Mouse (Mus musculus) heart, embryonic 15.5 days (tissue): Measurements from ENCODE around the gene Olfr881. TPM values are rescaled to one million over a fixed set of nuclear protein-coding genes. Genes with fewer than 3 reads are reported as not detected.

Experiments used
- ATAC-seq: fragments of 200-750 bp; cut with Nextera tagmentation; replicated peaks from 2 replicates; pipeline ENCODE4 v1.8.0; 2017; ENCODE audit warnings: low read depth, moderate TSS enrichment; ENCODE audit not compliant: insufficient number of reproducible peaks, insufficient read depth, low FRiP score
- H3K27ac ChIP-seq: fragments of 300-500 bp; sonication (generic); 2 replicates; pipeline ENCODE4 v1.5.1; 2015; ENCODE audit warnings: mild to moderate bottlenecking, inconsistent platforms
- H3K27me3 ChIP-seq: fragments of 300-500 bp; sonication (generic); 2 replicates; pipeline ENCODE4 v1.6.1; 2015; ENCODE audit warnings: inconsistent platforms
- H3K36me3 ChIP-seq: fragments of 300-500 bp; sonication (generic); 2 replicates; pipeline ENCODE4 v1.6.1; 2015; ENCODE audit warnings: mild to moderate bottlenecking, inconsistent platforms
- H3K4me1 ChIP-seq: fragments of 300-500 bp; sonication (generic); replicated peaks from 2 replicates; pipeline ENCODE4 v1.6.1; 2015; ENCODE audit warnings: inconsistent platforms
- H3K4me2 ChIP-seq: fragments of 300-500 bp; sonication (generic); 2 replicates; pipeline ENCODE4 v1.6.1; 2015; ENCODE audit warnings: inconsistent platforms, mild to moderate bottlenecking, moderate library complexity
- H3K4me3 ChIP-seq: fragments of 300-500 bp; sonication (generic); 2 replicates; pipeline ENCODE4 v1.5.1; 2015; ENCODE audit warnings: mild to moderate bottlenecking, inconsistent platforms
- H3K9ac ChIP-seq: fragments of 300-500 bp; sonication (generic); 2 replicates; pipeline ENCODE4 v1.6.1; 2015; ENCODE audit warnings: mild to moderate bottlenecking, inconsistent platforms
- H3K9me3 ChIP-seq: fragments of 300-500 bp; sonication (generic); replicated peaks from 2 replicates; pipeline ENCODE4 v1.6.1; 2016; ENCODE audit warnings: inconsistent platforms
- WGBS: fragments of 180-500 bp; shearing (Covaris S2); methylation state at CpG from one replicate; pipeline ENCODE4 v1.1.7; 2015; ENCODE audit warnings: mixed read lengths; 5-methylcytosine and 5-hydroxymethylcytosine counted together
- polyA plus RNA-seq: library from polyadenylated mRNA; unstranded; fragments of >200 nt; fragmentation: Nextera tagmentation; extraction: Ambion mirVana; gene quantifications from 2 replicates; pipeline ENCODE4 v1.2.1, GENCODE M21; 2015

The Olfr881 gene
- not detected in 2 replicates for polyA plus RNA-seq

DNA sequence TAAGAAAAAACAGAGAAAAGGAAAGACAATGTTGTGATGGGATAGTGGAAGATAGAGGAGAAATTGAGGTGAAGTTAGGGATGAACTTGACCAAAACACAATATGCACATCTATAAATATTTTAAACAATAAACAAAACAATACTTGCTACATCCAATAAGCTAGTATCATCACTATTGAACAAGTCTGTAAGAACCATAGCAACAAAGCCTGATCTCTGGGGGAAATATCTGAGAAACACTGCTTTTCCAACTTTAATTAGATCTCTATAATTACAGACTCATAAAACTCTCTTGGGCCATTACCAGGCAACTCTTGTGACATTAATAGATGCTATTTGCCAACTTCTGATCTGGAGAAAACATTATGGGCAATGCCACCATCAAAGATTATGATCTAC, at the start of gene Olfr881:
Gene Olfr881, plus strand, starts transcription at position 301 of the 400 bp plus-strand sequence.
- H3K4me2 ChIP-seq = no peak within 1 kb of the TSS
- H3K9ac ChIP-seq = no peak within 1 kb of the TSS
- no peaks in the 10 kb centered on the region for H3K27me3 ChIP-seq
- H3K27ac ChIP-seq = no peak within 1 kb of the TSS
- no peaks in the 10 kb centered on the region for H3K4me1 ChIP-seq
- H3K4me3 ChIP-seq = no peak within 1 kb of the TSS
- H3K9me3 ChIP-seq = no peaks in the 10 kb centered on the region
- no peaks in the 10 kb centered on the region for H3K36me3 ChIP-seq
- ATAC-seq = no peak

DNA sequence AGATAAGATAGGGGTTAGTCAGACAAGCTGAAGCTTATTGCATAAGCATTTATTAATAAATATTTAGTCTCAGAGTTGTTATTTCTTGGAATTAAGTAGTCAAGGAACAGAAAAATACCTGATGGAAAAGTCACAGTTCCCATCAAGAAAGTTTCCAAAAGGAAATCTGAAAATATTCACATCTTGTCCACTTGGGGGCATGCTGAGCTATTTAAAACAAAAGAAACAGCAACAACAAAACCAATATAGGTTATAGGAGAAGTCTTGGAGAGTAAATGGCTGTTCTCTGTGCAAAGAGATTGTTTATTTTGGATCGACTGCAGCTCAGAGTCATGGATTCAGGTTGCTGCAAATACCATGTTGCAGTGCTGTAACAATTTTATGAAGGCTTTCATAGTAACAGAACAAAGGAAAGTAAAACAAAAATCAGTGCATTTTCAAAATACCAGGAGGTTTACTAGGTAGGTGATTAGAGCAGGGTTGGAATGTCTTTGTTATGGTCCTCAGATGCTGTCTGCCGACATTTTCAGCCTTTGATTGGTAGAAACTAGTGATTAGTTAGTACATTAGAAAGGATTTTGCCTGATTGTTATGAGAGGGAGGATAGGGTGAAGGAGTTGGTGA, 7.1 kb downstream of the Olfr881 start:
- Histone ChIP-seq H3K4me3 (no peak overlapping the region), H3K9me3 (no peaks in the 10 kb centered on the region), H3K27ac (no peak overlapping the region), H3K4me1 (no peaks in the 10 kb centered on the region), H3K27me3 (no peaks in the 10 kb centered on the region), H3K36me3 (no peaks in the 10 kb centered on the region), H3K4me2 (no peak overlapping the region), H3K9ac (no peak overlapping the region)
- WGBS = 29% methylated on average over 2 of the region's 2 CpGs
- no peak for ATAC-seq

DNA sequence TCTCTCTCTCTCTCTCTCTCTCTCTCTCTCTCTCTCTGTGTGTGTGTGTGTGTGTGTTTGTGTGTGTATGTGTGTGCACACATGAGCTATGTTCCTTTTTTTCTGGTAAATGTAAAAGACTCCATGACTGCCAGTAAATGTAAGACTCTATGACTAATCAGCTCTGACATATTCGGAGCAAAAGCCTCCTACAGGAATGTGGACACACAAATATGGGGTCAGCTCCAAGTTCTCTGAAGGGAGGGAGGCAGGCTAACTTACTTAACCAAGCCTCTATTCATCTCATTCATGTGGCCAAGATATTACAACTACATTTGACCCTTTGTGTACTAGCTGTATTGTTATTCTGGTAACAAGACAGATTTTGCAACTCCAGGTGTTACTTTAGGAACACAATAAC, 8.4 kb downstream of the Olfr881 start:
- ATAC-seq = no peak
- no peaks in the 10 kb centered on the region for H3K36me3 ChIP-seq
- WGBS = 30% methylated on average over 1 of the region's 1 CpGs
- no peak overlapping the region for H3K4me3 ChIP-seq
- no peak overlapping the region for H3K27ac ChIP-seq
- H3K27me3 ChIP-seq = no peaks in the 10 kb centered on the region
- H3K9ac ChIP-seq = no peak overlapping the region
- H3K4me2 ChIP-seq = no peak overlapping the region
- H3K9me3 ChIP-seq = no peaks in the 10 kb centered on the region
- no peaks in the 10 kb centered on the region for H3K4me1 ChIP-seq

DNA sequence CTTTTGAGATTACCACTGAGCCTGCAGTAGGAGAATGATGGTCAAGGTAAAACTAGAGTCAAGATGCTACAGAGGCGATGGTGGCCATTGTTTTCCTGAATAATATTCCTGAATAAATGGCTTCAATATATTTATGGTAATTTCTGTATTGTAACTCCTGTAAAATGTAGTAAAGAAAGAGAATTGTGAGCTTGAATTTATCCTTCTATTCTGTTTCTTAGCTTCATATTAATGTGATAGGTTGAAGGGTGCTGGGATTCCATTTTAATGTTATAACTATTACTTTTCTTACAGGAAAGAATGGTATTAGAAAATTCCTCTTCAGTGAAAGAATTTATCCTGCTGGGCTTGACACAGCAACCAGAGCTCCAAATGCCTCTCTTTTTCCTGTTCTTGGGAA, 33.9 kb downstream of the Olfr881 start, which contains the start of gene Olfr883:
Gene Olfr883, plus strand, starts transcription at position 301 of the 400 bp plus-strand sequence.
- Histone ChIP-seq H3K27me3 (no peaks in the 10 kb centered on the region), H3K4me1 (no peaks in the 10 kb centered on the region), H3K36me3 (no peaks in the 10 kb centered on the region), H3K4me2 (no peak within 1 kb of the TSS), H3K9me3 (no peaks in the 10 kb centered on the region), H3K4me3 (no peak within 1 kb of the TSS), H3K9ac (no peak within 1 kb of the TSS), H3K27ac (no peak within 1 kb of the TSS)
- no peak for ATAC-seq
- WGBS = 70% methylated on average over 1 of the region's 1 CpGs

Other genes with a start within 250 kb of the Olfr881 start
- gene Olfr874, start 246.7 kb upstream of the Olfr881 start, polyA plus RNA-seq = not detected in 2 replicates
- not detected in 2 replicates for gene Olfr875, start 220.0 kb upstream of the Olfr881 start, polyA plus RNA-seq
- gene Olfr876, start 188.8 kb upstream of the Olfr881 start, polyA plus RNA-seq = not detected in 2 replicates
- not detected in 2 replicates for gene Olfr877, start 137.6 kb upstream of the Olfr881 start, polyA plus RNA-seq
- not detected in 2 replicates for gene Olfr145, start 95.1 kb upstream of the Olfr881 start, polyA plus RNA-seq
- gene Olfr878, start 74.0 kb upstream of the Olfr881 start, polyA plus RNA-seq = not detected in 2 replicates
- not detected in 2 replicates for gene Olfr883, start 34.0 kb downstream of the Olfr881 start, polyA plus RNA-seq
- not detected in 2 replicates for gene Olfr884, start 54.7 kb downstream of the Olfr881 start, polyA plus RNA-seq
- gene Olfr885, start 69.5 kb downstream of the Olfr881 start, polyA plus RNA-seq = not detected in 2 replicates
- gene Olfr887, start 92.2 kb downstream of the Olfr881 start, polyA plus RNA-seq = not detected in 2 replicates
- gene Olfr888, start 116.3 kb downstream of the Olfr881 start, polyA plus RNA-seq = not detected in 2 replicates
- 0.03 TPM in 1 of 2 replicates, not detected in the other for gene Olfr889, start 123.4 kb downstream of the Olfr881 start, polyA plus RNA-seq
- gene Olfr890, start 150.7 kb downstream of the Olfr881 start, polyA plus RNA-seq = not detected in 2 replicates
- gene Olfr891, start 189.0 kb downstream of the Olfr881 start, polyA plus RNA-seq = not detected in 2 replicates
- gene Olfr893, start 216.5 kb downstream of the Olfr881 start, polyA plus RNA-seq = not detected in 2 replicates
- not detected in 2 replicates for gene Olfr894, start 226.2 kb downstream of the Olfr881 start, polyA plus RNA-seq